Mouse (Mus musculus) retina, adult 2 months (tissue): ENCODE results near the gene Tbc1d30.
A peak's percentile ranks its signal among the peaks of the same experiment; 100 is the strongest.

Experiments used
- DNase-seq: peaks from one replicate; pipeline ENCODE4 v3.0.0-alpha.2; 2012; ENCODE audit warnings: low read depth, low spot score

The Tbc1d30 gene

GRCm38 (mm10) chr10:121351066-121351581, at the start of gene Tbc1d30:
Gene Tbc1d30 (minus strand): TSS chr10:121351278.
- no peak for DNase-seq

GRCm38 (mm10) chr10:121398599-121398998, 47.5 kb upstream of the Tbc1d30 start:
- DNase-seq: no peak

GRCm38 (mm10) chr10:121395542-121396176, 44.6 kb upstream of the Tbc1d30 start:
- no peak for DNase-seq

GRCm38 (mm10) chr10:121394789-121395325, 43.8 kb upstream of the Tbc1d30 start:
- no peak for DNase-seq

- no peak for DNase-seq
Measured at GRCm38 (mm10) chr10:121394270-121394669, 43.2 kb upstream of the Tbc1d30 start.

GRCm38 (mm10) chr10:121391901-121392300, 40.8 kb upstream of the Tbc1d30 start:
- no peak for DNase-seq

- DNase-seq: no peak
Measured at GRCm38 (mm10) chr10:121390602-121391001, 39.5 kb upstream of the Tbc1d30 start.

- DNase-seq: no peak
Measured at GRCm38 (mm10) chr10:121386347-121386746, 35.3 kb upstream of the Tbc1d30 start.

GRCm38 (mm10) chr10:121385695-121386094, 34.6 kb upstream of the Tbc1d30 start:
- no peak for DNase-seq

GRCm38 (mm10) chr10:121384710-121385109, 33.6 kb upstream of the Tbc1d30 start:
- DNase-seq: no peak

- DNase-seq: no peak
Measured at GRCm38 (mm10) chr10:121381280-121381679, 30.2 kb upstream of the Tbc1d30 start.

- DNase-seq: no peak
Measured at GRCm38 (mm10) chr10:121379387-121379786, 28.3 kb upstream of the Tbc1d30 start.

- no peak for DNase-seq
Measured at GRCm38 (mm10) chr10:121376530-121377271, 25.6 kb upstream of the Tbc1d30 start.

- no peak for DNase-seq
Measured at GRCm38 (mm10) chr10:121375649-121376493, 24.8 kb upstream of the Tbc1d30 start.

GRCm38 (mm10) chr10:121374693-121375620, 23.9 kb upstream of the Tbc1d30 start:
- no peak for DNase-seq

- DNase-seq: no peak
Measured at GRCm38 (mm10) chr10:121374013-121374412, 22.9 kb upstream of the Tbc1d30 start.

- no peak for DNase-seq
Measured at GRCm38 (mm10) chr10:121370777-121371176, 19.7 kb upstream of the Tbc1d30 start.

- DNase-seq: peak; percentile 54
Measured at GRCm38 (mm10) chr10:121368783-121369465, 17.8 kb upstream of the Tbc1d30 start.

GRCm38 (mm10) chr10:121367780-121368179, 16.7 kb upstream of the Tbc1d30 start:
- DNase-seq: no peak

GRCm38 (mm10) chr10:121367271-121367670, 16.2 kb upstream of the Tbc1d30 start:
- DNase-seq: no peak
